Mouse (Mus musculus): ENCODE data around the gene Gm49373. TPM values are rescaled to one million over a fixed set of nuclear protein-coding genes. Genes with fewer than 3 reads are reported as not detected.
A peak's percentile ranks its signal among the peaks of the same experiment; 100 is the strongest.

Gm49373 gene
- polyA plus RNA-seq, 1 experiment from 2014 or later = 0.18 TPM

DNA sequence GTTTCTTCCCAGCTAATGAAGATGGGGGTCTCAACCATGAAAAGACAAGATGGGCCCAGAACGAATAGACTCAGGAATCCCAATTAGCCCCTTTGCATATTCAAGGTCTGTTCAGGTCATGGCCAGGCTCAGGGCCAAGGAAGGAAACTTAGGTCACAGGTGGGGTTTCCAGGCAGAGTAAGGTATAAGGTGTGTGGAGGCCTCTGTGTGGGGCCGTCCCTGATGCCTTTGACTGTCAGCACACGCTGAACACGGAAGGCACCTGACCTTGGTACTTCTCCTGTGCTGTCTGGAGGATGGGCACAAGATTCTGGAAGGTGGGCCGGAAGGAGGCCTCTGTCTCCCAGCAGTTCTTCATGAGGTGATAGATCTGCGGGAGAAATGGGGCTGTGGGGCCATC lies 31.9 kb upstream of the Gm49373 start:
- Histone ChIP-seq H3K4me2 (ENCODE audit: low read depth, low read length) (no peak overlapping the region), H3K27ac (ENCODE audit: low read length) (no peak overlapping the region; the same call in 1 of the 2 replicates), H3K4me3 (ENCODE audit: low read depth, low read length) (no peak overlapping the region), H3K9me3 (replicated peaks; ENCODE audit: control insufficient read depth, low read length) (no peaks in the 10 kb centered on the region), H3K36me3 (ENCODE audit: control insufficient read depth, insufficient read depth) (no peaks in the 10 kb centered on the region), H3K9ac (ENCODE audit: low read depth, low read length) (no peak overlapping the region), H3K4me1 (ENCODE audit: control insufficient read depth, low read depth, low read length) (peaks cover 45% of the 10 kb centered on the region), H3K27me3 (ENCODE audit: control insufficient read depth, insufficient read depth, low read depth, low read length) (no peaks in the 10 kb centered on the region)
- WGBS (ENCODE audit: insufficient replicate concordance) = 79% methylated on average over 6 of the region's 6 CpGs
- no peak for ATAC-seq (ENCODE audit: low read depth)

DNA sequence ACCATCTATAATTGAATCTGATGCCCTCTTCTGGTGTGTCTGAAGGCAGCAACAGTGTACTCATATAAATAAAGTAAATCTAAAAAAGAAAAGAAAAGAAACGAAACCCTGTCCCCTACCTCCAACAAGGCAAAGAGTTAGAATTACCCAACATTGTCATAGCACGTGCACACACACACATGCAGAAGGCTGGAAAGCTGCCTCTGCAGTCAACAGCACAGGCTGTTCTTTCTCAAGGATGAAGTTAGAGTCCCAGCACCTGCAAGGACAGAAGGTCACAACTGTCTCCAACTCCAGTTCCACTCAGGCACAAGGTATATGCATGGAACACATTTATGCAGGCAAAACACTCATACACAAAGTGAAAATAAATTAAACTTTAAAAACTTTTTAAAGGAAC lies 29.2 kb upstream of the Gm49373 start:
- Histone ChIP-seq H3K4me2 (ENCODE audit: low read depth, low read length) (no peak overlapping the region), H3K36me3 (ENCODE audit: control insufficient read depth, insufficient read depth) (no peaks in the 10 kb centered on the region), H3K9ac (ENCODE audit: low read depth, low read length) (no peak overlapping the region), H3K4me3 (ENCODE audit: low read depth, low read length) (no peak overlapping the region), H3K27ac (ENCODE audit: low read length) (no peak overlapping the region), H3K27me3 (ENCODE audit: control insufficient read depth, insufficient read depth, low read depth, low read length) (no peaks in the 10 kb centered on the region), H3K9me3 (replicated peaks; ENCODE audit: control insufficient read depth, low read length) (no peaks in the 10 kb centered on the region), H3K4me1 (ENCODE audit: control insufficient read depth, low read depth, low read length) (peaks cover 45% of the 10 kb centered on the region)
- ATAC-seq (ENCODE audit: low read depth) = no peak
- 80% methylated on average over 2 of the region's 2 CpGs for WGBS (ENCODE audit: insufficient replicate concordance)

DNA sequence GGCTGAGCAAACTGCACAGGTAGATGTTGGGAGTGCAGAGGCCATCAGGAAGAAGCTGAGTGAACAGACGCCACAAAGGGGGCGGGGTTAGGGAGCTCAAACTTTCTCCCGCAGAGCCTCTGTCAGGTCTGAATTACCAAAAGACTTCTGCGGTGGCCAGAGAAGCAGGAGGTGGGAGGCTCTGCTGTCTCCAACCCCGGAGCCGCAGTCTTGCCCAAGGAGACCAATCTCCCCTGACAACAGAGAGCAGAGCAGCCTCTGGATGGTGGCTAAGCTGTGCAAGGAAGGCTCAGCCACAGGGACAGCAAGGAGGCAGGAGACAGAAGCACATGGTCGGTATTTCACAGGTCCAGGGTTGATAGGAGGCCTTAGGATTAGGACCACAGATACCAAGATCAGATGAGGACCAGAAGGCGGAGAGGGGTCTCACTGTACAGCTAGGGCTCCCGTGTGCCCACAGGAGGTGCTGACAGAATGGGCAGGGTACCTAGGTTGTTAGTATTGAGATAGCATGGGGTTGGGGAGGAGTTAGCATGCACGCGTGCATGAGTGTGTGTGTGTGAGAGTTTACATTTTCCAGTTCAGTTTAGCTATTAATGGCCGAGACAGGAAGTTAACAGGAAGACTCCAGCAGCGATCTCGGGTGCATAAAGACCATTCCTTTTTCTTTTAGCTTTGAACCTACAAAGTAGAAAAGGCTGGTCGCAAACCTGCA lies 27.7 kb upstream of the Gm49373 start:
- no peak overlapping the region for H3K4me3 ChIP-seq (ENCODE audit: low read depth, low read length)
- no peaks in the 10 kb centered on the region for H3K9me3 ChIP-seq (replicated peaks; ENCODE audit: control insufficient read depth, low read length)
- peaks cover 31% of the 10 kb centered on the region for H3K4me1 ChIP-seq (ENCODE audit: control insufficient read depth, low read depth, low read length)
- H3K27me3 ChIP-seq (ENCODE audit: control insufficient read depth, insufficient read depth, low read depth, low read length) = no peaks in the 10 kb centered on the region
- WGBS (ENCODE audit: insufficient replicate concordance) = 16% methylated on average over 15 of the region's 15 CpGs
- H3K4me2 ChIP-seq (ENCODE audit: low read depth, low read length) = peak overlapping the region; percentile 37
- H3K9ac ChIP-seq (ENCODE audit: low read depth, low read length) = 0 out of 2 replicates have a peak overlapping the region, but pooled peaks have one; percentile 3
- no peak; the same call in 1 of the 2 replicates for ATAC-seq (ENCODE audit: low read depth)
- H3K27ac ChIP-seq (ENCODE audit: low read length) = no peak overlapping the region
- no peaks in the 10 kb centered on the region for H3K36me3 ChIP-seq (ENCODE audit: control insufficient read depth, insufficient read depth)

DNA sequence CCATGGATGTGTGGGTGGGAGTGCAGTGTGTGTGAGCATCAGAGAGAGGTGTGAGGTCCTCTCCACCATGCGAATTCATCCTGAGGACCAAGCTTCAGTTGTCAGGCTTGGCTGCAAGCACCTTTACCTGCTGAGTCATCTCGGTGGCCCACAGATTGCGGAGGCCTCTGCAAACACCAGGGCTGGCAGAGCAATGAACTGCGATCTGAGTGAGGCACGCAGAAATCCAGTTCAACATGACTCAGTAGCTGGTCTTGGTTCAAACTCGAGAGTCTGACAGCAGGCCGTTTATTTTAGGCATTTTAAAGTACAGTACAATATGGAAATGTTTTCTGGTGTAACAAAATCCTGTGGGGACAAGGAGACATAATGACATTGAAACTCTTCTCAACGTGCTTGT lies 24.9 kb upstream of the Gm49373 start:
- no peak overlapping the region for H3K4me3 ChIP-seq (ENCODE audit: low read depth, low read length)
- no peaks in the 10 kb centered on the region for H3K27me3 ChIP-seq (ENCODE audit: control insufficient read depth, insufficient read depth, low read depth, low read length)
- H3K36me3 ChIP-seq (ENCODE audit: control insufficient read depth, insufficient read depth) = no peaks in the 10 kb centered on the region
- peak; percentile 58; the same call in 1 of the 2 replicates for ATAC-seq (ENCODE audit: low read depth)
- no peaks in the 10 kb centered on the region for H3K9me3 ChIP-seq (replicated peaks; ENCODE audit: control insufficient read depth, low read length)
- no peak overlapping the region for H3K9ac ChIP-seq (ENCODE audit: low read depth, low read length)
- H3K27ac ChIP-seq (ENCODE audit: low read length) = no peak overlapping the region
- H3K4me1 ChIP-seq (ENCODE audit: control insufficient read depth, low read depth, low read length) = peaks cover 17% of the 10 kb centered on the region
- WGBS (ENCODE audit: insufficient replicate concordance) = 43% methylated on average over 8 of the region's 8 CpGs
- no peak overlapping the region for H3K4me2 ChIP-seq (ENCODE audit: low read depth, low read length)

DNA sequence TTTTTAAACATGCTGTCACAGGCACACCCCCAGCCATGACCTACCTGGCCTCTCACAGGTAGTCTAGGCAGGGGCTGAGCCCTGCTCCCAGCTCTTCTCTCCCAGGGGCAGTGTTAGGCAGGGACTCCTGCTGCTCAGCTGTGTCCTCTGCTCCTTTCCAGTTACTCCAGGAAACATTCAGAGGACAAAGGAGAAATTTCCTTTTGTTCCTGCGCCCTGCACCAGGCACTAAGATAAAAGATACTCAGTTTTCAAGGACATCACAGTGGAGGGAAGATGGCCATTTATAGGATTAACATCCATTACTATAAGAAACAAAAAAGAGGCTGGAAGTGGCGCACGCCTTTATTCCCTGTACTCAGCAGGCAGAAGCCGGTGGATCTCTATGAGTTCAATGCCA lies 23.1 kb upstream of the Gm49373 start:
- 80% methylated on average over 4 of the region's 4 CpGs for WGBS (ENCODE audit: insufficient replicate concordance)
- no peaks in the 10 kb centered on the region for H3K36me3 ChIP-seq (ENCODE audit: control insufficient read depth, insufficient read depth)
- no peaks in the 10 kb centered on the region for H3K27me3 ChIP-seq (ENCODE audit: control insufficient read depth, insufficient read depth, low read depth, low read length)
- H3K4me3 ChIP-seq (ENCODE audit: low read depth, low read length) = no peak overlapping the region
- no peak overlapping the region for H3K9ac ChIP-seq (ENCODE audit: low read depth, low read length)
- no peak overlapping the region for H3K4me2 ChIP-seq (ENCODE audit: low read depth, low read length)
- no peak for ATAC-seq (ENCODE audit: low read depth)
- peaks cover 25% of the 10 kb centered on the region for H3K4me1 ChIP-seq (ENCODE audit: control insufficient read depth, low read depth, low read length)
- no peaks in the 10 kb centered on the region for H3K9me3 ChIP-seq (replicated peaks; ENCODE audit: control insufficient read depth, low read length)
- H3K27ac ChIP-seq (ENCODE audit: low read length) = no peak overlapping the region

DNA sequence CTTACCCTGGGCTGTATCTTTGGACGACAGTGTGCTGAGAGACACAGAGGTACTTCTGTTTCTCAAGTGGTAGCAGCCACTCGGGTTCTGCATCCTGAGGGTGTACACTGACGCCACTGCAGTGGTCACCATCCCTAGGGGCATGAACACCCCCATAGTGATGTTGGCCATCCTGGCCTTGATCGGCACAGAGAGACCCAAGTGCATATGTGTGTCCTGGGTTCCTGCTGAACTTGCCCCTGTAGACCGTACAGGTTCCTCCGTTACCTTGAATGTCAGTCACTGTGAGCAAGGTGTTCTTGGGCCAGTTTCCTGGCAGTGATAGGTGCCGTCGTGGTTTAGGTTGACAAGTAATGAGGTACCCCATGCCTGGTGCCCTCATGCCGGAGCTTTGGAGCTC lies 20.5 kb upstream of the Gm49373 start:
- H3K27me3 ChIP-seq (ENCODE audit: control insufficient read depth, insufficient read depth, low read depth, low read length) = no peaks in the 10 kb centered on the region
- no peak overlapping the region for H3K9ac ChIP-seq (ENCODE audit: low read depth, low read length)
- no peak for ATAC-seq (ENCODE audit: low read depth)
- no peak overlapping the region for H3K27ac ChIP-seq (ENCODE audit: low read length)
- H3K4me2 ChIP-seq (ENCODE audit: low read depth, low read length) = no peak overlapping the region
- WGBS (ENCODE audit: insufficient replicate concordance) = 83% methylated on average over 9 of the region's 9 CpGs
- H3K4me3 ChIP-seq (ENCODE audit: low read depth, low read length) = no peak overlapping the region
- no peaks in the 10 kb centered on the region for H3K9me3 ChIP-seq (replicated peaks; ENCODE audit: control insufficient read depth, low read length)
- H3K36me3 ChIP-seq (ENCODE audit: control insufficient read depth, insufficient read depth) = peaks cover 14% of the 10 kb centered on the region
- H3K4me1 ChIP-seq (ENCODE audit: control insufficient read depth, low read depth, low read length) = peaks cover 27% of the 10 kb centered on the region

DNA sequence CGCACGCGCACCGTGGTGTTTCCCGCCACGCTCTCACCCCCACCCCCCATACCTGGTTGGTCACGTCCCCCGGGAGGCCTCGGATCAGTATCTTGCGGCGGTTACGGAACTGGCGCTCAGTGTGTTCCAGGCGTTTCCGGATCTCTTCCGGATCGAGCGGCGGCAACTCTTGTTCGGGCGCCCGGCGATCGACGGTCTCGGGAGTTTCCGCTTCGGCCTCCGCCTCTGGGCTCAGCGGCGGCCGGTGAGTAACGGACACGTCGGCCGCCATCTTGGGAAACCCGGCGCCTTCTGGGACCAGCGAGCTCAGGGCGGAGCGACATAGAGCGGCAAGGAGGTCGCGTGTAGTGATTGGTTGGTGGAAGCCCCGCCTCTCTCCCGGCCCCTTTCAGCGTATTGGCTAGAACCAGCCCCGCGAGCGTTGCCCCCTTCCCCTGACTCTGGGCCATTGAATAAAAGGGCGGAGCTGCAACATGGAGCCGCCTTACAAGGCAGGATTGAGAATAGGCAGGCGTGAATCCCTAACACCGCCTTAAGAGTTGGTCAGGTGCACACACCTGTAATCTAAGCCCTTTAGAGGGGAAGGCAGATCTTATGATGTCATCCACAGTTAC lies 18.9 kb upstream of the Gm49373 start, which contains the start of the genes Gm38431 and Raver1:
Gm38431 (minus strand) TSS at position 291 of the 614 bp plus-strand sequence.
Raver1 (minus strand) TSS at position 302 of the 614 bp plus-strand sequence.
- H3K4me1 ChIP-seq (ENCODE audit: control insufficient read depth, low read depth, low read length) = peaks cover 18% of the 10 kb centered on the region
- H3K9ac ChIP-seq (ENCODE audit: low read depth, low read length) = peak within 1 kb of the TSS; percentile 84
- peaks cover 28% of the 10 kb centered on the region for H3K36me3 ChIP-seq (ENCODE audit: control insufficient read depth, insufficient read depth)
- peak; percentile 100 for ATAC-seq (ENCODE audit: low read depth)
- H3K4me3 ChIP-seq (ENCODE audit: low read depth, low read length) = peak within 1 kb of the TSS; percentile 82
- peak within 1 kb of the TSS; percentile 87 for H3K27ac ChIP-seq (ENCODE audit: low read length)
- H3K27me3 ChIP-seq (ENCODE audit: control insufficient read depth, insufficient read depth, low read depth, low read length) = no peaks in the 10 kb centered on the region
- H3K4me2 ChIP-seq (ENCODE audit: low read depth, low read length) = peak within 1 kb of the TSS; percentile 80
- no peaks in the 10 kb centered on the region for H3K9me3 ChIP-seq (replicated peaks; ENCODE audit: control insufficient read depth, low read length)
- WGBS (ENCODE audit: insufficient replicate concordance) = under 1% methylated on average over 54 of the region's 54 CpGs

DNA sequence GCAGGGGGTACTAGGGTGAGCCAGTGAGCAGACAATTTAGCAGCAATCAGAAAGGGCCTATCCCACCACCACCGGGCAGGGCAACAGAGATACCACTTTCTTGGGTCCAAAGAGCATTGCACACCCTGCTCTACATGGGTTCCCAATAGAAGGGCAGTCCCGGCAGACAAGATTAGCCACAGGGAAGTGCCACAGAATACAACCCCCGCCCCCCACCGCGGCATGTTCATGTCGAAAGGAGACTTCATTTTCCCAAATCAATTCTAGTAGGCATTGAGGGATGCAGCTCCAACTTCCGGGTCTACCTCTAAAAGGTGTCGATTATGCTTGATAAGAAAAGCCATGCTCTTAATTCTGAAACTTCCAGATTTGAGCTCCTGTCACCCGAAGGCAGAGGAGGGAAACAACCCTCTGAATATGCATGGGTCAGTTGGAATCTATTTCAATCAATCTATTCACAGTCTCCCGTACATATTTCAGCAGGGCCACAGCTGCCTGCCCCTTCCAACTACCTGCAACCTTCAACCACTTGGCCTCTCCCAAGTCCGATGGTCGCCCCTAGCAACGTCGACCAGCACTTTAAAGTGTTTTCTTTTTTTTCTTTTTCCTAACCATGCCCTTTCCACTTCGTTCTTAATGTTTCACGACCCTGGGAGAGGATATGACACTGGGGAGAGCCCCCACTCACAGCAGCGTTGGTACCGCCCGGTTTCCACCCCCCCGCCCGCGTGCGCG lies 18.2 kb upstream of the Gm49373 start:
- under 1% methylated on average over 24 of the region's 24 CpGs for WGBS (ENCODE audit: insufficient replicate concordance)
- Histone ChIP-seq H3K36me3 (ENCODE audit: control insufficient read depth, insufficient read depth) (peaks cover 34% of the 10 kb centered on the region), H3K27ac (ENCODE audit: low read length) (peak overlapping the region; percentile 87), H3K9ac (ENCODE audit: low read depth, low read length) (peak overlapping the region; percentile 84), H3K9me3 (replicated peaks; ENCODE audit: control insufficient read depth, low read length) (no peaks in the 10 kb centered on the region), H3K4me3 (ENCODE audit: low read depth, low read length) (peak overlapping the region; percentile 82), H3K4me1 (ENCODE audit: control insufficient read depth, low read depth, low read length) (peaks cover 18% of the 10 kb centered on the region), H3K4me2 (ENCODE audit: low read depth, low read length) (peak overlapping the region; percentile 76), H3K27me3 (ENCODE audit: control insufficient read depth, insufficient read depth, low read depth, low read length) (no peaks in the 10 kb centered on the region)
- ATAC-seq (ENCODE audit: low read depth) = 0 out of 2 replicates have a peak, but pooled peaks have one; percentile 0
